Mouse (Mus musculus) layer of hippocampus, adult 9-11 months (tissue): ENCODE data around the gene Prkar1b.

Source experiments
- DNase-seq: peaks from one replicate; pipeline ENCODE4 v3.0.0; 2022

The Prkar1b gene

GRCm38 (mm10) chr5:139098991-139099972 is 50.5 kb downstream of the Prkar1b start:
- peak; percentile 78 for DNase-seq

GRCm38 (mm10) chr5:139095297-139096110 is 54.3 kb downstream of the Prkar1b start:
- DNase-seq: no peak

GRCm38 (mm10) chr5:139093534-139093933 is 56.3 kb downstream of the Prkar1b start:
- DNase-seq: no peak

- no peak for DNase-seq
Measured at GRCm38 (mm10) chr5:139091713-139092112, 58.1 kb downstream of the Prkar1b start.

- no peak for DNase-seq
Measured at GRCm38 (mm10) chr5:139090162-139090561, 59.6 kb downstream of the Prkar1b start.

- DNase-seq: no peak
Measured at GRCm38 (mm10) chr5:139088173-139088572, 61.6 kb downstream of the Prkar1b start.

GRCm38 (mm10) chr5:139084831-139085519 is 64.8 kb downstream of the Prkar1b start:
- no peak for DNase-seq

GRCm38 (mm10) chr5:139084302-139084701 is 65.5 kb downstream of the Prkar1b start:
- DNase-seq: peak; percentile 85

- DNase-seq: no peak
Measured at GRCm38 (mm10) chr5:139083841-139084240, 66.0 kb downstream of the Prkar1b start.

- DNase-seq: no peak
Measured at GRCm38 (mm10) chr5:139081370-139081769, 68.4 kb downstream of the Prkar1b start.

GRCm38 (mm10) chr5:139078156-139078462 is 71.7 kb downstream of the Prkar1b start:
- DNase-seq: no peak

- no peak for DNase-seq
Measured at GRCm38 (mm10) chr5:139077311-139078155, 72.3 kb downstream of the Prkar1b start.

- no peak for DNase-seq
Measured at GRCm38 (mm10) chr5:139076450-139076849, 73.4 kb downstream of the Prkar1b start.

- no peak for DNase-seq
Measured at GRCm38 (mm10) chr5:139075791-139076190, 74.0 kb downstream of the Prkar1b start.

- peak; percentile 64 for DNase-seq
Measured at GRCm38 (mm10) chr5:139075125-139075524, 74.7 kb downstream of the Prkar1b start.

- no peak for DNase-seq
Measured at GRCm38 (mm10) chr5:139073977-139074376, 75.8 kb downstream of the Prkar1b start.

GRCm38 (mm10) chr5:139072866-139073265 is 76.9 kb downstream of the Prkar1b start:
- DNase-seq: no peak

- no peak for DNase-seq
Measured at GRCm38 (mm10) chr5:139066861-139067614, 82.8 kb downstream of the Prkar1b start.

- no peak for DNase-seq
Measured at GRCm38 (mm10) chr5:139064611-139065010, 85.2 kb downstream of the Prkar1b start.

GRCm38 (mm10) chr5:139061680-139062079 is 88.1 kb downstream of the Prkar1b start:
- DNase-seq: no peak

GRCm38 (mm10) chr5:139060460-139061051 is 89.2 kb downstream of the Prkar1b start:
- DNase-seq: no peak
